Mouse (Mus musculus): ENCODE measurements around the gene Hap1.

DNA sequence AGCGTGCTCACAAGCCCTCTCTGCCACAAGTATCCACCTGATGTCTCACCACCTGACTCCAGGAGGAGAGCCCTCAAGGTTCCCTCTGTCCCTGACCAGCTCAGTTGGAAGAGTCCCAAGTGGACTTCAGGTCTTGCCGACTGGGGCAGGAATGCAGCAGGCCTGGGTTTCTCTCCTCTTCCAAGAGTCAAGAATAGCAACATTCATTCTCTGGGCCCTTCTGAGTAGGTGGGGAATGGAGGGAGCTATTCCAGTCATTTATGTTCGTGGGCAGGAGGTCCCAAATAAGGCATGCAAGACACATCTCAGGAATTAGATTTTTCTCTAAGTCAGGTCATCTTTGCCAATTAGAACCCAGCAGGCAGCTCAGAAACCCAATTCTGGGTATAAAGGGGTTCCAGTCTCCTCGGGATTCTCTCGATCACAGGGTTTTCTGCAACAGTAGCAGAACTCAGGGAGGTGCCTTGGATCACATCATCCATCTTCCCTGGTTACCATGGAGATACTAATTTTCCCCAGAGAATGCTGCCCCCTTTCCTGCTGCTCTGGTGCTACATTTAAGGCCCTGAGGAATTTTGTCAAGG lies 43.7 kb downstream of the Hap1 start:
- TF ChIP-seq CTCF (IDR thresholded peaks at IDR 0.05; ENCODE audit: extremely low read depth, insufficient read depth, low read length) = peak; percentile 21; the same call in 1 of the 2 replicates
- TF ChIP-seq POLR2A (IDR thresholded peaks at IDR 0.05; ENCODE audit: extremely low read depth, insufficient read depth, low read length) = peak; percentile 24; the same call in 1 of the 2 replicates

All from cortical plate, adult 2 months (tissue).